Mouse (Mus musculus) intestine, embryonic 16.5 days (tissue): ENCODE data around the gene Nup210. TPM values are rescaled to one million over a fixed set of nuclear protein-coding genes. Genes with fewer than 3 reads are reported as not detected.
"Not testable (repeated sequence)": the region's sequence is repeated elsewhere in the genome, so short reads cannot be mapped to it uniquely, and the experiment has no call there.

Experiments
- ATAC-seq: fragments of 200-750 bp; cut with Nextera tagmentation; 2 replicates; pipeline ENCODE4 v1.8.0; 2017; ENCODE audit warnings: moderate TSS enrichment, moderate library complexity
- H3K27ac ChIP-seq: fragments of 300-500 bp; sonication (generic); 2 replicates; pipeline ENCODE4 v1.5.1; 2014; ENCODE audit warnings: mild to moderate bottlenecking, low read length
- H3K27me3 ChIP-seq: fragments of 300-500 bp; sonication (generic); replicated peaks from 2 replicates; pipeline ENCODE4 v1.6.1; 2014; ENCODE audit warnings: low read length, control low read depth, mixed read lengths; ENCODE audit not compliant: control insufficient read depth, insufficient read depth
- H3K36me3 ChIP-seq: fragments of 300-500 bp; sonication (generic); 2 replicates; pipeline ENCODE4 v1.6.1; 2014; ENCODE audit warnings: low read length, control low read depth; ENCODE audit not compliant: control insufficient read depth, insufficient read depth
- H3K4me1 ChIP-seq: fragments of 300-500 bp; sonication (generic); 2 replicates; pipeline ENCODE4 v1.6.1; 2014; ENCODE audit warnings: low read length, control low read depth, mixed read lengths; ENCODE audit not compliant: control insufficient read depth, insufficient read depth
- H3K4me2 ChIP-seq: fragments of 300-500 bp; sonication (generic); 2 replicates; pipeline ENCODE4 v1.6.1; 2014; ENCODE audit warnings: low read depth, low read length, control low read depth
- H3K4me3 ChIP-seq: fragments of 300-500 bp; sonication (generic); 2 replicates; pipeline ENCODE4 v1.5.1; 2014; ENCODE audit warnings: mild to moderate bottlenecking, low read length
- H3K9ac ChIP-seq: fragments of 300-500 bp; sonication (generic); 2 replicates; pipeline ENCODE4 v1.6.1; 2014; ENCODE audit warnings: low read depth, low read length
- H3K9me3 ChIP-seq: fragments of 300-500 bp; sonication (generic); 2 replicates; pipeline ENCODE4 v1.6.1; 2016; ENCODE audit warnings: low read length, control low read depth; ENCODE audit not compliant: control insufficient read depth
- WGBS: fragments of 180-500 bp; shearing (Covaris S2); extraction: QIAGEN DNeasy Blood & Tissue Kit; methylation state at CpG from one replicate; pipeline ENCODE4 v1.1.7; 2014; 5-methylcytosine and 5-hydroxymethylcytosine counted together
- polyA plus RNA-seq: library from polyadenylated mRNA; unstranded; fragments of >200 nt; fragmentation: Nextera tagmentation; extraction: Ambion mirVana; gene quantifications from 2 replicates; pipeline ENCODE4 v1.2.1, GENCODE M21; 2015

The Nup210 gene
- polyA plus RNA-seq, 1 experiment from 2014 or later = 13.7 TPM

- no peaks in the 10 kb centered on the region for H3K9me3 ChIP-seq
- 70% methylated on average over 13 of the region's 13 CpGs for WGBS
- no peak overlapping the region for H3K4me2 ChIP-seq
Measured at GRCm38 (mm10) chr6:91110323-91111020, 6.2 kb downstream of the Nup210 start.

GRCm38 (mm10) chr6:91109489-91109888, 7.1 kb downstream of the Nup210 start:
- Histone ChIP-seq H3K4me2 (no peak overlapping the region), H3K9ac (no peak overlapping the region), H3K27me3 (no peaks in the 10 kb centered on the region), H3K4me3 (no peak overlapping the region), H3K4me1 (peaks cover 2% of the 10 kb centered on the region; the same call in 1 of the 2 replicates), H3K27ac (no peak overlapping the region), H3K9me3 (no peaks in the 10 kb centered on the region), H3K36me3 (no peaks in the 10 kb centered on the region)
- no peak for ATAC-seq

More at GRCm38 (mm10) chr6:91110323-91111020, 6.2 kb downstream of the Nup210 start:
- Histone ChIP-seq H3K27ac (no peak overlapping the region), H3K9ac (no peak overlapping the region), H3K36me3 (no peaks in the 10 kb centered on the region), H3K4me3 (no peak overlapping the region), H3K27me3 (no peaks in the 10 kb centered on the region), H3K4me1 (no peaks in the 10 kb centered on the region; the same call in 1 of the 2 replicates)
- no peak for ATAC-seq

- H3K9ac ChIP-seq = no peak overlapping the region
- H3K4me3 ChIP-seq = no peak overlapping the region
- no peak overlapping the region for H3K27ac ChIP-seq
- no peaks in the 10 kb centered on the region for H3K27me3 ChIP-seq
- H3K4me1 ChIP-seq = 0 out of 2 replicates have a peak, but pooled peaks cover 5% of the 10 kb centered on the region
- H3K9me3 ChIP-seq = no peaks in the 10 kb centered on the region
- WGBS = 76% methylated on average over 2 of the region's 2 CpGs
- H3K4me2 ChIP-seq = no peak overlapping the region
- no peaks in the 10 kb centered on the region for H3K36me3 ChIP-seq
- no peak for ATAC-seq
Measured at GRCm38 (mm10) chr6:91108917-91109450, 7.6 kb downstream of the Nup210 start.

DNA sequence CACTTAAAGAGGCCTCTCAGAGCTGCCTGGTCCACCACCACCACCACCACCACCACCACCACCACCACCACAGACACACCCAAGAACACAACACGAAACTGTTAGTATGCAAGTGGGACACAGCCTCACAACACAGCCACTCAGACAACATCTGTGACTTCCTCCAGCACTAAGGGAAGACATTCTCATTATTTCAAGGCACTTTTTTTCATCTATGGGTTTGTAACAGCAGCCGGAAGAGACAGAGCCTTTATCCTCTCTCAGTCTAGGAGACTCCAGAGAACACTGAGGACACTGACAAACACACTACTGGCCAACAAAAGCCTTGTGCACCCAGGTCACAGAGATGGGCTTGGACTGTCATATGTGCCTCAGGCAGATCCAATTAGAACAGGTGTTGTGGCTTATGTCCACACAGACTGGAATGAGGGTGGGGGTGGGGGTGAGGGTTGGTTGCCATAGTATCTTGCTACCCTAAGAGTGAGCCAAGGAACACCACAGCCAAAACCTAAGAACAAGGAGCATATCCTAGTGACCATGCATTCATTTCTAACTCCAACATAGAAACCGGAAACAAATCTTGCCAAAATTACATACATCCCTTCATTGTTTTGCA, 8.2 kb downstream of the Nup210 start:
- no peaks in the 10 kb centered on the region for H3K36me3 ChIP-seq
- H3K9me3 ChIP-seq = no peaks in the 10 kb centered on the region
- H3K27ac ChIP-seq = no peak overlapping the region
- H3K27me3 ChIP-seq = no peaks in the 10 kb centered on the region
- 0 out of 2 replicates have a peak, but pooled peaks cover 5% of the 10 kb centered on the region for H3K4me1 ChIP-seq
- 72% methylated on average over 3 of the region's 3 CpGs for WGBS
- H3K4me2 ChIP-seq = no peak overlapping the region
- H3K4me3 ChIP-seq = no peak overlapping the region
- no peak overlapping the region for H3K9ac ChIP-seq
- ATAC-seq = no peak

- H3K9me3 ChIP-seq = no peaks in the 10 kb centered on the region
- no peaks in the 10 kb centered on the region for H3K36me3 ChIP-seq
- H3K27ac ChIP-seq = no peak overlapping the region
- 0 out of 2 replicates have a peak, but pooled peaks cover 5% of the 10 kb centered on the region for H3K4me1 ChIP-seq
- no peaks in the 10 kb centered on the region for H3K27me3 ChIP-seq
- no peak overlapping the region for H3K4me2 ChIP-seq
- 0 out of 2 replicates have a peak, but pooled peaks have one; percentile 21 for ATAC-seq
- H3K9ac ChIP-seq = no peak overlapping the region
- 89% methylated on average over 2 of the region's 2 CpGs for WGBS
- H3K4me3 ChIP-seq = no peak overlapping the region
Measured at GRCm38 (mm10) chr6:91105400-91106129, 11.1 kb downstream of the Nup210 start.

DNA sequence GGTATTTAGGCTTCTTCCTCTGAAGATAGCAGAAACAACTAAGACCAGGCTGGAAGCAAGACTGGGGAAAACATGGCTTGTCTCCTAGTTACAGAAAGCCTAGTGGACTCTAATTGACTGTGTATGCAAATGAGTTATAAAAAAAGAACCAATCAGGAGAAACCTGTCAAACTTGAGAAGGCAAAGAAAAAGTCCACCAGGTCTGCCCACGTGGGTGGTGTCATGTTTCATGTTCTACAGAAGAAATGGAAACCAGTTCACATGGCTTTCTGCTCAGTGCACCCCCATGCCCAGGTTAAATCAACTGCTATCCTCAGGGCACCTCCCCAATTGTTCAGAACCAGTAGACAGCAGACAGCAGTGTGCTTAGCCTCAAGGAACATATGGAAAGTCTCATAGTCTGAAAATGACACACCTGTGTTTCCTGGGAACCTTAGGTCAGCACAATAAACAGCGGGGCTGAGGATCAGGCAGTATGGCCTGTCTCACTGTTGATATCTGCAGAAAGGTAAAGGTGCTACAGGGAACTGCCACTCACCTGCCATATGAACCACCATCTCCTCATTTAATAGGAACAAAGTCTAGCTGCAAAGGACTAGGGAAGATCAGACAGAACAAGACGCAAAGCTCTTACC, 11.7 kb downstream of the Nup210 start:
- no peaks in the 10 kb centered on the region for H3K27me3 ChIP-seq
- no peak overlapping the region for H3K4me3 ChIP-seq
- no peaks in the 10 kb centered on the region for H3K36me3 ChIP-seq
- ATAC-seq = peak; percentile 81
- H3K4me1 ChIP-seq = 0 out of 2 replicates have a peak, but pooled peaks cover 5% of the 10 kb centered on the region
- no peak overlapping the region for H3K9ac ChIP-seq
- no peaks in the 10 kb centered on the region for H3K9me3 ChIP-seq
- no peak overlapping the region for H3K27ac ChIP-seq
- WGBS = 51% methylated on average over 3 of the region's 3 CpGs
- H3K4me2 ChIP-seq = no peak overlapping the region

DNA sequence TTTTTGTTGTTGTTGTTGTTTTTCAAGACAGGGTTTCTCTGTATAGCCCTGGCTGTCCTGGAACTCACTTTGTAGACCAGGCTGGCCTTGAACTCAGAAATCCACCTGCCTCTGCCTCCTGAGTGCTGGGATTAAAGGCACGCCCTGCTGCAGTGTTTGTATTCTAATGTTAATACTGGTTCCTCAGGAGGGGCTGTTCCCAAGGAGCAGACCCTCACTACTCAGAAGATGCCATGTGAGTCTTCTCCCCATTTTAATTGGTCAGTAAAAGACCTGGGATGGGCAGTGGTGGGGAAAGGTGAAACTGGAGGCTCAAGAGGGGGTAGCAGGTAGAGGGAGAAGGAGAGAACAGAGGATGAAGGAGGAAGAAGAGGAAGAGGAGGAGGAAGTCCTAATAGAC, 13.2 kb downstream of the Nup210 start:
- H3K4me2 ChIP-seq, H3K9ac ChIP-seq, H3K27ac ChIP-seq, H3K27me3 ChIP-seq, H3K36me3 ChIP-seq, H3K4me1 ChIP-seq, ATAC-seq, H3K9me3 ChIP-seq, H3K4me3 ChIP-seq: not testable (repeated sequence)
- WGBS = 83% methylated on average over 1 of the region's 1 CpGs

- Histone ChIP-seq H3K9me3 (no peaks in the 10 kb centered on the region), H3K9ac (no peak overlapping the region), H3K27ac (no peak overlapping the region), H3K4me3 (no peak overlapping the region), H3K4me2 (no peak overlapping the region), H3K4me1 (0 out of 2 replicates have a peak, but pooled peaks cover 5% of the 10 kb centered on the region), H3K36me3 (no peaks in the 10 kb centered on the region), H3K27me3 (no peaks in the 10 kb centered on the region)
- ATAC-seq = no peak
- WGBS = 63% methylated on average over 5 of the region's 5 CpGs
Measured at GRCm38 (mm10) chr6:91100621-91101020, 16.0 kb downstream of the Nup210 start.

DNA sequence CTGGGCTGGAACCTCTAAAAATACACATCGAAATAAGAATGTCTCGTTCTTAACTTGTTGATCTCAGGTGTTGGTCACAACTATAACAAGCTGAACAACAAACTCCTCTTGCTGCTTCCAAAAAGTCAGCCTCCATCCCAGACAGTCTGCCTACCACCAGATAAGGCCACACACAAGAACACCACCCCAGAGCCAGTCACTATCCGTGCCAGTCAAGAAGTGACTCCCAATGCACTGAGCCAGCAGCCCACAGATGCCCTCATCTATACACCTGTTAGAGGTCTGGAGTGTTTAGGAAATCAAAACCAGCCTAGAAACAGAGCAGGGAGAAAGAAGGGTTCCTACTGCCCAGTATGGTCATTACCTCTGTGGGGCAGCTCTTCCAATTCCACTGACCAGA, 18.8 kb downstream of the Nup210 start:
- no peak for ATAC-seq
- H3K4me2 ChIP-seq = no peak overlapping the region
- H3K4me3 ChIP-seq = no peak overlapping the region
- no peaks in the 10 kb centered on the region for H3K4me1 ChIP-seq
- no peak overlapping the region for H3K9ac ChIP-seq
- 96% methylated on average over 3 of the region's 3 CpGs for WGBS
- no peak overlapping the region for H3K27ac ChIP-seq
- H3K9me3 ChIP-seq = no peaks in the 10 kb centered on the region
- H3K27me3 ChIP-seq = no peaks in the 10 kb centered on the region
- peaks cover 5% of the 10 kb centered on the region; the same call in 1 of the 2 replicates for H3K36me3 ChIP-seq
